Mouse (Mus musculus): ENCODE results near the gene Zfp184. TPM values are rescaled to one million over a fixed set of nuclear protein-coding genes. Genes with fewer than 3 reads are reported as not detected.
A peak's percentile ranks its signal among the peaks of the same experiment; 100 is the strongest.

Gene Zfp184
- polyA plus RNA-seq, 1 experiment, result 14.5 TPM

DNA sequence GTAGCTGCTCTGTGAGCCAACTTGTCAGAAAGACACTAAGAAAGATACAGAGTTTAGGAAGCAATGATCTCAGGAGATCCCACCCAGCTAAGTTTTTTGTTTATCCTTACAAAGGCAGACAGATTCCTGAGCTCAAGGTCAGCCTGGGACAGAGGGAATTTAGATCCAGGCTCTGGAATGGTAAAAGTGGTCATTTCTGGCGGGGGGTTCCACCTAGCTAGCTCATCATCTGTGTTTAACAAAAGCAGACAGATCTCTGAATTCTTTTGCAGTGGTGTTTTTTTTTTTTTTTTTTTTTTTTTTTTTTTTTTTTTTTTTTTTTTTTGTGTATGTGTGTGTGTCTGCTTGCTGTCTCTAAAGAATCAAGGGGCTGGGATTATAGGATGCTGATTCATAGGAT is 24.4 kb downstream of the Zfp184 start:
- no peak for DNase-seq (ENCODE audit: low read depth)
- no peak for TF ChIP-seq CTCF (IDR thresholded peaks at IDR 0.05; ENCODE audit: borderline replicate concordance, extremely low read depth, insufficient read depth, insufficient read length)
- no peak for TF ChIP-seq POLR2A (IDR thresholded peaks at IDR 0.05; ENCODE audit: borderline replicate concordance, extremely low read depth, insufficient read depth, insufficient read length, poor library complexity, severe bottlenecking)

DNA sequence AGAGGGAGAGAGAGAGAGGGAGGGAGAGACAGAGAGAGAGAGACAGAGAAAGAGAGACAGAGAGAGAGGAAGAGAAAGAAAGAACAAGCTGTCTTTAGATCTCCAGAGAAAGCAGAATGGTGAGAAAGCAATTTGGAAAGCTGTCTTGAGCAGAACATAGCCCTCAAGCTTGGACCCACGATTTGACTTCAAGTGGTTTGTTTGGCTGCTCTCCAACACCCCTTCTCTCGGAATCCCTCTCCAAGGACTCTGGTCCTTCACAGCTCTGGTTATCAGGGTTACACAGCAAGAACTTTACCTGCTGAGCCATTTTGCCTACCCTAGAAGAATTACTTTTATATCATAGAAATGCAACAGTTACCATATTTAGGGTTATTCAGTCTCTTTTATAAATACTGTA is 24.9 kb downstream of the Zfp184 start:
- TF ChIP-seq CTCF (IDR thresholded peaks at IDR 0.05; ENCODE audit: borderline replicate concordance, extremely low read depth, insufficient read depth, insufficient read length) (no peak), POLR2A (IDR thresholded peaks at IDR 0.05; ENCODE audit: borderline replicate concordance, extremely low read depth, insufficient read depth, insufficient read length, poor library complexity, severe bottlenecking) (no peak)
- no peak for DNase-seq (ENCODE audit: low read depth)

- TF ChIP-seq POLR2A (IDR thresholded peaks at IDR 0.05; ENCODE audit: borderline replicate concordance, extremely low read depth, insufficient read depth, insufficient read length, poor library complexity, severe bottlenecking), result no peak
- TF ChIP-seq CTCF (IDR thresholded peaks at IDR 0.05; ENCODE audit: borderline replicate concordance, extremely low read depth, insufficient read depth, insufficient read length), result no peak
- peak; percentile 1 for DNase-seq (ENCODE audit: low read depth)
These were observed 26.7 kb downstream of the Zfp184 start for GRCm38 (mm10) chr13:21971641-21972040.

DNA sequence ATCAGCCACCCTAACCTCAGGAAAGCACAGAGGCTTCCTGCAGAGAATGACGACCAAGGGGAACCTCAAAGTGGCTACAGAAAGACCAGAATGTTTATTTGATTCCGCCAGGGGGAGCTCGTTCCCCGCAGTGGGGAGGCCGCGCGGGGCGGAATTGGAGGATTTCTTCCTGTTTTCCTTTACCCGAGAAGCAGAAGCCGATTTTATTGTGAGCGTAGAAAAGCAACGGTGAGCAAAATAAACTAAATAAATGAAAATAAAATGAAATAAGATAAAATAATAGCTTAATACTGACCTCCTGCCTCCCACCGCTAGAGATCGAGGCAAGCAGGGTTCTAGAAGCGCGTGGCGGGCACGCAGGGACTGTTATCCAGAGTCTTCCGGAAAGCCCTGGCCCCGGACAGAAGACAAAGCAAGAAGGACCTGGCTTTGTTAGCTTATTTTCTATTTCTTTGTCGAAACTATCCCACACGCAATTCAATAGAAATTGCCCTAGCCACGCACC is 29.4 kb downstream of the Zfp184 start:
- TF ChIP-seq CTCF (IDR thresholded peaks at IDR 0.05; ENCODE audit: borderline replicate concordance, extremely low read depth, insufficient read depth, insufficient read length) (peak; percentile 92), POLR2A (IDR thresholded peaks at IDR 0.05; ENCODE audit: borderline replicate concordance, extremely low read depth, insufficient read depth, insufficient read length, poor library complexity, severe bottlenecking) (0 out of 2 replicates have a peak, but pooled peaks have one; percentile 10)
- peak; percentile 96 for DNase-seq (ENCODE audit: low read depth)

GRCm38 (mm10) chr13:21974726-21975473 is 30.0 kb downstream of the Zfp184 start:
- TF ChIP-seq POLR2A (IDR thresholded peaks at IDR 0.05; ENCODE audit: borderline replicate concordance, extremely low read depth, insufficient read depth, insufficient read length, poor library complexity, severe bottlenecking), result no peak
- no peak for TF ChIP-seq CTCF (IDR thresholded peaks at IDR 0.05; ENCODE audit: borderline replicate concordance, extremely low read depth, insufficient read depth, insufficient read length)
- DNase-seq (ENCODE audit: low read depth), result peak; percentile 91

GRCm38 (mm10) chr13:21980981-21981802 is 36.3 kb downstream of the Zfp184 start, which contains the start of gene Pom121l2:
Gene Pom121l2, plus strand, starts transcription at chr13:21981194.
- TF ChIP-seq POLR2A (IDR thresholded peaks at IDR 0.05; ENCODE audit: borderline replicate concordance, extremely low read depth, insufficient read depth, insufficient read length, poor library complexity, severe bottlenecking) (no peak), CTCF (IDR thresholded peaks at IDR 0.05; ENCODE audit: borderline replicate concordance, extremely low read depth, insufficient read depth, insufficient read length) (no peak)
- DNase-seq (ENCODE audit: low read depth), result peak; percentile 53

GRCm38 (mm10) chr13:21981803-21982193 is 36.9 kb downstream of the Zfp184 start:
- DNase-seq (ENCODE audit: low read depth), result no peak
- no peak for TF ChIP-seq CTCF (IDR thresholded peaks at IDR 0.05; ENCODE audit: borderline replicate concordance, extremely low read depth, insufficient read depth, insufficient read length)
- no peak for TF ChIP-seq POLR2A (IDR thresholded peaks at IDR 0.05; ENCODE audit: borderline replicate concordance, extremely low read depth, insufficient read depth, insufficient read length, poor library complexity, severe bottlenecking)

- TF ChIP-seq POLR2A (IDR thresholded peaks at IDR 0.05; ENCODE audit: borderline replicate concordance, extremely low read depth, insufficient read depth, insufficient read length, poor library complexity, severe bottlenecking) (no peak), CTCF (IDR thresholded peaks at IDR 0.05; ENCODE audit: borderline replicate concordance, extremely low read depth, insufficient read depth, insufficient read length) (no peak)
- DNase-seq (ENCODE audit: low read depth), result no peak
These were observed 39.6 kb downstream of the Zfp184 start for GRCm38 (mm10) chr13:21984486-21984885.

GRCm38 (mm10) chr13:21992550-21992949 is 47.7 kb downstream of the Zfp184 start:
- TF ChIP-seq POLR2A (IDR thresholded peaks at IDR 0.05; ENCODE audit: borderline replicate concordance, extremely low read depth, insufficient read depth, insufficient read length, poor library complexity, severe bottlenecking) (no peak), CTCF (IDR thresholded peaks at IDR 0.05; ENCODE audit: borderline replicate concordance, extremely low read depth, insufficient read depth, insufficient read length) (no peak)
- DNase-seq (ENCODE audit: low read depth), result no peak

GRCm38 (mm10) chr13:21993957-21994738 is 49.3 kb downstream of the Zfp184 start:
- TF ChIP-seq POLR2A (IDR thresholded peaks at IDR 0.05; ENCODE audit: borderline replicate concordance, extremely low read depth, insufficient read depth, insufficient read length, poor library complexity, severe bottlenecking) (no peak), CTCF (IDR thresholded peaks at IDR 0.05; ENCODE audit: borderline replicate concordance, extremely low read depth, insufficient read depth, insufficient read length) (no peak)
- DNase-seq (ENCODE audit: low read depth), result peak; percentile 50
